Mouse (Mus musculus): ENCODE data around the gene Itgal. TPM values are rescaled to one million over a fixed set of nuclear protein-coding genes. Genes with fewer than 3 reads are reported as not detected.

Gene Itgal
- polyA plus RNA-seq, 1 experiment from 2014 or later = 3.8 TPM

DNA sequence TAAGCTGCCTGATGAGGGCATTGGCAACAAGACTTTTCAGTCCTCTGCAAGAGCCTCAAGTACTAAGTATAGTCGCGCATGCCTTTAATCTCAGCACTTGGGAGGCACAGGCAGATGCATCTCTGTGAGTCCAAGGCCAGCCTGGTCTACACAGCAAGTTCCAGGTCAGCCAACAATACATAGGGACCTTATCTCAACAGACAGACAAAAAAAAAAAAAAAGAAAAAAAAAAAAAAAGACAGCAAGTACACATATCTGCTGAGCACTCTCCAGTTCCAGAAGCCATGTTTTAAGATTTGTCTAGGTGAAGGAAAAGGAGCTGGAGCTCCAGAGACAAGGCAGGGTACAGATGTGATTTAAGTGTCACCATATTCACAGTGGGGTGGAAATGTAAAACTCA is 40.1 kb upstream of the Itgal start:
- Histone ChIP-seq H3K27me3 (replicated peaks; ENCODE audit: insufficient read depth, low read length) (no peaks in the 10 kb centered on the region), H3K4me2 (replicated peaks; ENCODE audit: low read depth, low read length) (no peak overlapping the region), H3K9me3 (ENCODE audit: low read length) (no peaks in the 10 kb centered on the region), H3K4me3 (ENCODE audit: low read depth, low read length) (no peak overlapping the region), H3K9ac (replicated peaks; ENCODE audit: low read depth) (no peak overlapping the region), H3K36me3 (ENCODE audit: insufficient read depth, low read length) (no peaks in the 10 kb centered on the region), H3K27ac (ENCODE audit: low read length) (no peak overlapping the region), H3K4me1 (ENCODE audit: insufficient read depth, low read depth, low read length) (peaks cover 7% of the 10 kb centered on the region; the same call in 1 of the 2 replicates)
- 84% methylated on average over 2 of the region's 2 CpGs for WGBS
- DNase-seq (ENCODE audit: low spot score) = no peak
- no peak for TF ChIP-seq EP300 (IDR thresholded peaks at IDR 0.05)
- ATAC-seq = no peak

DNA sequence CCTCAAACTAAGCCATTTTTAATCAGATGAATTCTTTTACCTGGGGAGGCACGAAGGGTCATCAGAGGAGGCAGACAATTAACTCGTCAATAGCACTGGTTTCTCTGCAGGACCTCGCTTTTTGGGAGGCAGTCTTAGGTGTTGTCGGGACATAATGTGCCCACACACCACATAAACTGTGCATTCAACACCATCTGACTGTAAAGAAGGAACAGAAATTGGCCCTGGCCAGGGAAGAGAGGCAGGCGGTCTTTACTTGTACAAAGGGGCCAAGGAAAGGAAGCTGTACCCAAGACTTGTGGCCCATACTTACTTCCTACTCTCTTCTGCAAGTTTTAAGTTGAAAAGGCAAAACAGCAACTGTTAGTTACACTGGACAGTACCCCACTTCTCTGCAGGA is 39.5 kb upstream of the Itgal start:
- no peaks in the 10 kb centered on the region for H3K9me3 ChIP-seq (ENCODE audit: low read length)
- DNase-seq (ENCODE audit: low spot score) = no peak
- no peak for ATAC-seq
- H3K27ac ChIP-seq (ENCODE audit: low read length) = no peak overlapping the region
- H3K27me3 ChIP-seq (replicated peaks; ENCODE audit: insufficient read depth, low read length) = no peaks in the 10 kb centered on the region
- 81% methylated on average over 5 of the region's 5 CpGs for WGBS
- TF ChIP-seq CTCF (IDR thresholded peaks at IDR 0.05) (no peak), EP300 (IDR thresholded peaks at IDR 0.05) (no peak)
- H3K36me3 ChIP-seq (ENCODE audit: insufficient read depth, low read length) = no peaks in the 10 kb centered on the region
- peaks cover 7% of the 10 kb centered on the region; the same call in 1 of the 2 replicates for H3K4me1 ChIP-seq (ENCODE audit: insufficient read depth, low read depth, low read length)
- H3K4me2 ChIP-seq (replicated peaks; ENCODE audit: low read depth, low read length) = no peak overlapping the region
- H3K9ac ChIP-seq (replicated peaks; ENCODE audit: low read depth) = no peak overlapping the region
- no peak overlapping the region for H3K4me3 ChIP-seq (ENCODE audit: low read depth, low read length)

GRCm38 (mm10) chr7:127259186-127259905 is 36.7 kb upstream of the Itgal start:
- WGBS = 69% methylated on average over 8 of the region's 8 CpGs
- Histone ChIP-seq H3K9ac (replicated peaks; ENCODE audit: low read depth) (no peak overlapping the region), H3K4me2 (replicated peaks; ENCODE audit: low read depth, low read length) (no peak overlapping the region), H3K36me3 (ENCODE audit: insufficient read depth, low read length) (no peaks in the 10 kb centered on the region), H3K9me3 (ENCODE audit: low read length) (no peaks in the 10 kb centered on the region), H3K4me3 (ENCODE audit: low read depth, low read length) (no peak overlapping the region), H3K27ac (ENCODE audit: low read length) (no peak overlapping the region), H3K27me3 (replicated peaks; ENCODE audit: insufficient read depth, low read length) (no peaks in the 10 kb centered on the region), H3K4me1 (ENCODE audit: insufficient read depth, low read depth, low read length) (peaks cover 7% of the 10 kb centered on the region; the same call in 1 of the 2 replicates)
- TF ChIP-seq CTCF (IDR thresholded peaks at IDR 0.05) (peak; percentile 17; the same call in 1 of the 2 replicates), EP300 (IDR thresholded peaks at IDR 0.05) (no peak)
- ATAC-seq (no peak), DNase-seq (ENCODE audit: low spot score) (no peak)

DNA sequence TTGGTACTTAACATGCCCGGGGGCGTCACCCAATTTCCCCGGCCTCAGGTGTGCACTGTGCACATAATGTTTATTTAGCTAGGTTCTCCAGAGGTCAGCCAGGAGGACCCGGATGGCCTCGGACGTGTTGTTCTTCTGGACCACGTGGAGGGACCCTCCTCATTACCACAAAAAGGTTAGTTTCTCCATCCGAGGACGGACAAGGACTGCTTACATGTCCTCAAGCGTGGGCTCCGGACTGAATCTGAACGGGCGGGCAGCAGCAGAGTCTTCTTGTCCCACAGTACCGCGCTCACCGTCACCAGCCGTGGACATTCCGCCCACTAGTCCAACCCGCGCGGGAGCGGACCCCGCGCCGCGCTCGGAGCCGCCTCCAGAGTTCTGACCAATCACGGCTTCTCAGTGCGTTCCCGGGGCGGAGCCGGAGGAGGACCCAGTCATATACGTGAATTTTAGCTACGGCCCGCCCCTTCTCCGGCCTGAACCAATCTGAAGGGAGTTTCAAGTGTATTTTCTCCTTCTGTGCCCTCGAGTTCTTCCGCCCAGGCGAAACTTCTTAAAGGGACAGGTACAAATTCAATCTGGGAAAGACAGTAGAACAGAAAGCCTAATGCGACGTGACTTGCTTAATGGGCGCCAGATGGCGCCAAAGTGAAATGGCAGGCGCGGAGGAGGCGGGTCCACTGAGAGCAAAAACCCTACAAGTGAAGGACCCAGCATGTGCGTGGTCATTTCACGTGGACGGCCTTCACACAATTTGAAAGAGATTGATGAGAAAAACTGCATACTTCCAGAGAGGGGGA is 35.5 kb upstream of the Itgal start, which contains the start of gene Dctpp1:
Gene Dctpp1 (minus strand): TSS at position 401 of the 803 bp plus-strand sequence.
- H3K9ac ChIP-seq (replicated peaks; ENCODE audit: low read depth) = peak within 1 kb of the TSS; percentile 39
- ATAC-seq (peak; percentile 99), DNase-seq (ENCODE audit: low spot score) (peak; percentile 100)
- peak within 1 kb of the TSS; percentile 53 for H3K4me3 ChIP-seq (ENCODE audit: low read depth, low read length)
- H3K27me3 ChIP-seq (replicated peaks; ENCODE audit: insufficient read depth, low read length) = no peaks in the 10 kb centered on the region
- under 1% methylated on average over 50 of the region's 50 CpGs for WGBS
- H3K27ac ChIP-seq (ENCODE audit: low read length) = 0 out of 2 replicates have a peak within 1 kb of the TSS, but pooled peaks have one; percentile 11
- H3K4me1 ChIP-seq (ENCODE audit: insufficient read depth, low read depth, low read length) = peaks cover 3% of the 10 kb centered on the region; the same call in 1 of the 2 replicates
- H3K9me3 ChIP-seq (ENCODE audit: low read length) = no peaks in the 10 kb centered on the region
- no peaks in the 10 kb centered on the region for H3K36me3 ChIP-seq (ENCODE audit: insufficient read depth, low read length)
- TF ChIP-seq EP300 (IDR thresholded peaks at IDR 0.05) = peak; percentile 67; the same call in 1 of the 2 replicates
- TF ChIP-seq CTCF (IDR thresholded peaks at IDR 0.05) = peak; percentile 88
- peak within 1 kb of the TSS; percentile 66 for H3K4me2 ChIP-seq (replicated peaks; ENCODE audit: low read depth, low read length)

GRCm38 (mm10) chr7:127262218-127262961 is 33.7 kb upstream of the Itgal start:
- H3K4me3 ChIP-seq (ENCODE audit: low read depth, low read length) = no peak overlapping the region
- no peak overlapping the region; the same call in 1 of the 2 replicates for H3K27ac ChIP-seq (ENCODE audit: low read length)
- ATAC-seq (no peak), DNase-seq (ENCODE audit: low spot score) (peak; percentile 47)
- no peak overlapping the region for H3K4me2 ChIP-seq (replicated peaks; ENCODE audit: low read depth, low read length)
- no peaks in the 10 kb centered on the region for H3K9me3 ChIP-seq (ENCODE audit: low read length)
- H3K9ac ChIP-seq (replicated peaks; ENCODE audit: low read depth) = no peak overlapping the region
- no peak for TF ChIP-seq EP300 (IDR thresholded peaks at IDR 0.05)
- no peak for TF ChIP-seq CTCF (IDR thresholded peaks at IDR 0.05)
- WGBS = 56% methylated on average over 10 of the region's 10 CpGs
- H3K27me3 ChIP-seq (replicated peaks; ENCODE audit: insufficient read depth, low read length) = no peaks in the 10 kb centered on the region
- H3K4me1 ChIP-seq (ENCODE audit: insufficient read depth, low read depth, low read length) = peaks cover 3% of the 10 kb centered on the region; the same call in 1 of the 2 replicates
- H3K36me3 ChIP-seq (ENCODE audit: insufficient read depth, low read length) = no peaks in the 10 kb centered on the region

Data from lung, postnatal 0 days (tissue).